Mouse (Mus musculus) G1E (cell line): Measurements from ENCODE around the gene Mageb5. TPM values are rescaled to one million over a fixed set of nuclear protein-coding genes. Genes with fewer than 3 reads are reported as not detected.
"Not testable (repeated sequence)": the region's sequence is repeated elsewhere in the genome, so short reads cannot be mapped to it uniquely, and the experiment has no call there.

Source experiments
- ATAC-seq: 2 replicates; pipeline ENCODE4 v1.8.0; 2016; ENCODE audit warnings: mild to moderate bottlenecking; ENCODE audit not compliant: insufficient number of reproducible peaks, poor library complexity, low FRiP score, severe bottlenecking; ENCODE audit errors: extremely low read depth
- DNase-seq: peaks from one replicate; pipeline ENCODE4 v3.0.0; 2012; ENCODE audit warnings: low spot score
- H3K27me3 ChIP-seq: 2 replicates; pipeline ENCODE4 v1.6.1; 2012; ENCODE audit warnings: mild to moderate bottlenecking, low read length, inconsistent platforms; ENCODE audit not compliant: insufficient read depth
- H3K36me3 ChIP-seq: replicated peaks from 2 replicates; pipeline ENCODE3; 2012; ENCODE audit warnings: mild to moderate bottlenecking, inconsistent platforms
- H3K4me1 ChIP-seq: 2 replicates; pipeline ENCODE4 v1.6.1; 2012; ENCODE audit warnings: low read depth, low read length, inconsistent platforms, mixed read lengths; ENCODE audit not compliant: insufficient read depth
- H3K4me3 ChIP-seq: 2 replicates; pipeline ENCODE4 v1.5.1; 2012; ENCODE audit warnings: low read depth, mild to moderate bottlenecking, inconsistent platforms, low read length, moderate library complexity, mixed read lengths
- H3K9me3 ChIP-seq: replicated peaks from 2 replicates; pipeline ENCODE4 v1.6.1; 2012; ENCODE audit warnings: inconsistent platforms
- polyA plus RNA-seq: library from polyadenylated mRNA; stranded (reverse); fragments of >175 nt; gene quantifications from 2 replicates; pipeline ENCODE4 v1.2.3, GENCODE M21; 2012
- total RNA-seq, 2 experiments: library from RNA; stranded (forward) in 1 of 2; stranded (reverse) in 1 of 2; fragments of 200-1000 nt in 1 of 2; fragments of >200 nt in 1 of 2; fragmentation: Nextera tagmentation in 1 of 2; gene quantifications; 2 replicates each; pipeline ENCODE4 v1.2.3; 2014 to 2017

Mageb5 gene
- total RNA-seq (2014; fragmentation: Nextera tagmentation) (not detected in 2 replicates), total RNA-seq (2017) (not detected in 2 replicates), polyA plus RNA-seq (not detected in 2 replicates)

- H3K4me1 ChIP-seq, H3K36me3 ChIP-seq, H3K4me3 ChIP-seq, DNase-seq, H3K9me3 ChIP-seq, H3K27me3 ChIP-seq, ATAC-seq: not testable (repeated sequence)
Observed at GRCm38 (mm10) chrX:91782918-91783317, at the start of gene Mageb5. TSS of gene Mageb5 (minus strand) at chrX:91783018.

- not testable (repeated sequence) for DNase-seq, H3K4me1 ChIP-seq, H3K4me3 ChIP-seq, ATAC-seq, H3K36me3 ChIP-seq, H3K9me3 ChIP-seq, H3K27me3 ChIP-seq
Observed at GRCm38 (mm10) chrX:91759591-91760226, 23.1 kb downstream of the Mageb5 start.

Other genes starting within 250 kb of the Mageb5 start
- gene 1700084M14Rik, start 207.1 kb downstream of the Mageb5 start, total RNA-seq (2014; fragmentation: Nextera tagmentation): not detected in 2 replicates
- not detected in 2 replicates for gene 1700084M14Rik, start 207.1 kb downstream of the Mageb5 start, total RNA-seq (2017)
- gene 1700084M14Rik, start 207.1 kb downstream of the Mageb5 start, polyA plus RNA-seq: not detected in 2 replicates
- gene Gm14781, start 150.8 kb downstream of the Mageb5 start, total RNA-seq (2014; fragmentation: Nextera tagmentation): not detected in 2 replicates
- gene Gm14781, start 150.8 kb downstream of the Mageb5 start, total RNA-seq (2017): not detected in 2 replicates
- gene Gm14781, start 150.8 kb downstream of the Mageb5 start, polyA plus RNA-seq: not detected in 2 replicates
- gene Mageb1, start 233.3 kb upstream of the Mageb5 start, total RNA-seq (2014; fragmentation: Nextera tagmentation): not detected in 2 replicates
- 0.27 TPM in 1 of 2 replicates, not detected in the other for gene Mageb1, start 233.3 kb upstream of the Mageb5 start, total RNA-seq (2017)
- gene Mageb1, start 233.3 kb upstream of the Mageb5 start, polyA plus RNA-seq: not detected in 2 replicates